Mouse (Mus musculus): Measurements from ENCODE around the gene Fam155a. TPM values are rescaled to one million over a fixed set of nuclear protein-coding genes. Genes with fewer than 3 reads are reported as not detected.

The Fam155a gene
- total RNA-seq, 2 experiments from 2014 or later, result 0.45 to 0.58 TPM

GRCm38 (mm10) chr8:9226767-9227166 lies 544.2 kb downstream of the Fam155a start:
- DNase-seq, result no peak
- intact Hi-C loops (cut with DNase I; ENCODE audit: low total_unique reads), result no loop called here

- intact Hi-C loops (cut with DNase I; ENCODE audit: low total_unique reads), result no loop called here
- no peak for DNase-seq
These were observed 559.2 kb downstream of the Fam155a start for GRCm38 (mm10) chr8:9211751-9212150.

GRCm38 (mm10) chr8:9207505-9208051 lies 563.4 kb downstream of the Fam155a start:
- intact Hi-C loops (cut with DNase I; ENCODE audit: low total_unique reads), result no loop called here
- no peak for DNase-seq

- no peak for DNase-seq
- intact Hi-C loops (cut with DNase I; ENCODE audit: low total_unique reads), result no loop called here
These were observed 566.5 kb downstream of the Fam155a start for GRCm38 (mm10) chr8:9204345-9205067.

GRCm38 (mm10) chr8:9200099-9200498 lies 570.9 kb downstream of the Fam155a start:
- no peak for DNase-seq
- intact Hi-C loops (cut with DNase I; ENCODE audit: low total_unique reads), result no loop called here

- DNase-seq, result no peak
- intact Hi-C loops (cut with DNase I; ENCODE audit: low total_unique reads), result no loop called here
These were observed 579.3 kb downstream of the Fam155a start for GRCm38 (mm10) chr8:9191682-9192081.

- DNase-seq, result no peak
- intact Hi-C loops (cut with DNase I; ENCODE audit: low total_unique reads), result no loop called here
These were observed 582.3 kb downstream of the Fam155a start for GRCm38 (mm10) chr8:9188616-9189015.

GRCm38 (mm10) chr8:9185200-9185599 lies 585.8 kb downstream of the Fam155a start:
- DNase-seq, result no peak

GRCm38 (mm10) chr8:9182461-9182860 lies 588.5 kb downstream of the Fam155a start:
- intact Hi-C loops (cut with DNase I; ENCODE audit: low total_unique reads), result no loop called here
- no peak for DNase-seq

More at GRCm38 (mm10) chr8:9185200-9185599, 585.8 kb downstream of the Fam155a start:
- intact Hi-C loops (cut with DNase I; ENCODE audit: low total_unique reads), result no loop called here

- no peak for DNase-seq
- intact Hi-C loops (cut with DNase I; ENCODE audit: low total_unique reads), result no loop called here
These were observed 590.2 kb downstream of the Fam155a start for GRCm38 (mm10) chr8:9180686-9181315.

- DNase-seq, result no peak
- intact Hi-C loops (cut with DNase I; ENCODE audit: low total_unique reads), result loop anchor here (10.0 kb wide), 1 partner anchor 182 kb away; no protein-coding TSS in a partner anchor
These were observed 594.0 kb downstream of the Fam155a start for GRCm38 (mm10) chr8:9176974-9177373.

GRCm38 (mm10) chr8:9174865-9175565 lies 595.9 kb downstream of the Fam155a start:
- intact Hi-C loops (cut with DNase I; ENCODE audit: low total_unique reads), result loop anchor here (10.0 kb wide), 1 partner anchor 180 kb away; no protein-coding TSS in a partner anchor
- DNase-seq, result peak; percentile 57

- intact Hi-C loops (cut with DNase I; ENCODE audit: low total_unique reads), result loop anchor here (10.0 kb wide), 1 partner anchor 177 kb away; no protein-coding TSS in a partner anchor
- no peak for DNase-seq
These were observed 599.1 kb downstream of the Fam155a start for GRCm38 (mm10) chr8:9171848-9172247.

GRCm38 (mm10) chr8:9167995-9168394 lies 603.0 kb downstream of the Fam155a start:
- intact Hi-C loops (cut with DNase I; ENCODE audit: low total_unique reads), result no loop called here
- DNase-seq, result no peak

- intact Hi-C loops (cut with DNase I; ENCODE audit: low total_unique reads), result no loop called here
- no peak for DNase-seq
These were observed 609.4 kb downstream of the Fam155a start for GRCm38 (mm10) chr8:9161606-9162005.

- no peak for DNase-seq
These were observed 611.6 kb downstream of the Fam155a start for GRCm38 (mm10) chr8:9159322-9159721.

GRCm38 (mm10) chr8:9158652-9159051 lies 612.3 kb downstream of the Fam155a start:
- intact Hi-C loops (cut with DNase I; ENCODE audit: low total_unique reads), result no loop called here
- DNase-seq, result no peak

More at GRCm38 (mm10) chr8:9159322-9159721, 611.6 kb downstream of the Fam155a start:
- intact Hi-C loops (cut with DNase I; ENCODE audit: low total_unique reads), result no loop called here

GRCm38 (mm10) chr8:9157141-9157781 lies 613.7 kb downstream of the Fam155a start:
- no peak for DNase-seq
- intact Hi-C loops (cut with DNase I; ENCODE audit: low total_unique reads), result no loop called here

Measured in gastrocnemius, postnatal 14 days (tissue).